Mouse (Mus musculus) cerebellum, adult 2 months (tissue): ENCODE data around the gene Pecam1.

ENCODE experiments used
- CTCF ChIP-seq: fragments of 200-500 bp; IDR thresholded peaks from 2 replicates; pipeline ENCODE4 v1.5.1; 2011; ENCODE audit warnings: low read depth, mild to moderate bottlenecking, control low read depth, low read length, moderate library complexity, borderline replicate concordance; ENCODE audit not compliant: insufficient read depth
- POLR2A ChIP-seq: fragments of 200-500 bp; IDR thresholded peaks from 2 replicates; pipeline ENCODE4 v1.6.1; 2011; ENCODE audit warnings: low read length, control low read depth, borderline replicate concordance; ENCODE audit not compliant: insufficient read depth

DNA sequence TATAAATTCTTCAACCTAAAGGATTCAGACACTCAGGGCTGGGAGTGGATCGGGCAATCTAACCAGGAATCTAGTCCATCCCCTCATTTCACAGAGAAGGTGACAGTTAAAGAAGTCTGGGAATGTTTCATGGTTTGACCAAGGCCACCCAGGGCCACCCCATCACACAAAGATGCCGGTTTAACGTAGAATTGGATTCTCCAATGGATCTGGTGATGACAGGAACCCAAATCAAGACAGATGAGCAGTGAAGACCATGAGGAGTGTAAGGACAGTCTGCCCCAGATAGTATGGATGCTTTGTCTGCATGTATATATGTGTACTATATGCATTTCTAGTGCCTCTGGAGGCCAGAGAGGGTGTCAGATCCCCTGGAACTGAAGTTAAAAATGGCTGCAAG lies 80.2 kb downstream of the Pecam1 start:
- no peak for TF ChIP-seq POLR2A
- TF ChIP-seq CTCF, result no peak
